Mouse (Mus musculus) T-helper 2 cell (primary cell): ENCODE results near the gene Nbea.
"Not testable (repeated sequence)": the region's sequence is repeated elsewhere in the genome, so short reads cannot be mapped to it uniquely, and the experiment has no call there.

Experiments used
- in situ Hi-C: fragments of 300-600 bp; cut with MboI, MseI; formaldehyde crosslinking; loops from one replicate; pipeline ENCODE4 v1.15.1; 2025; ENCODE audit warnings: high pct_unique_total_duplicates

The Nbea gene

DNA sequence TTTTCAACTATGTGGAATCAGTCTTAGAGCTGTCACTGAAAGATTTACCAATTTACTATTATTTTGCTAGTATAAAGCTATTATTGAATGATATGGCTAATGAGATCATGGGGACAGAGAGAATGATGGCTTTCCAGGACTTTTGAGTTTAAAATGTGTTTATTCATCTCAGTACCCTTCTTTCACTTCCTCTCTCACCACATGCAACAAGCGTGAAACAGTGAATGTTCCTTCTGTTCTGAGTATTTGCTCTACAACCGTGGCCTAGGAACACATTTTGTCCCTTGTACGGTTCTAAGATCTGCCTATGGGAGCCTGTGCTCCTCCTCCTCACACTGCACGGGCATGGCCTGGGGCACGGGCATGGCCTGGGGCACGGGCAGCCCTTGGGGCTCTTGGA, 516.5 kb downstream of the Nbea start:
- in situ Hi-C loops = no loop called here

DNA sequence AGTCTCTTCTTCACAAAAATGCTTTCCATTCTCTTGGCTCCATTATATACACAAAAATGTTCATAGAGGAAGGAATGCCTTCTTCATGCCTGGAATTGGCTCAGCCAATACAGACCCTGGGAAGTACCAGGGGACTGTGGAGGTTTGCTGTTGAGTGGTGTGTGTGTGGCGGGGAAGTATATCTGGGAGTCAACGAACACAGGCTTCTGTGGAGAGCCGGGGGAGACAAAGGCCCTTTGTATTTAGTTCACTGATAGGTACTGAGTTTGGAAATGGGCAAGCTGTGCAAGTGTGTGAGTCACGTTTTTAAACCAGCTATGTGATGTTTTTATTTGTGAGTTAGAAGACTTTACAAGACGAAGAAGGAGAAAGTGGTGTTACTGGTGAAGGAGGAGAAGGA, 517.6 kb downstream of the Nbea start:
- in situ Hi-C loops = no loop called here

DNA sequence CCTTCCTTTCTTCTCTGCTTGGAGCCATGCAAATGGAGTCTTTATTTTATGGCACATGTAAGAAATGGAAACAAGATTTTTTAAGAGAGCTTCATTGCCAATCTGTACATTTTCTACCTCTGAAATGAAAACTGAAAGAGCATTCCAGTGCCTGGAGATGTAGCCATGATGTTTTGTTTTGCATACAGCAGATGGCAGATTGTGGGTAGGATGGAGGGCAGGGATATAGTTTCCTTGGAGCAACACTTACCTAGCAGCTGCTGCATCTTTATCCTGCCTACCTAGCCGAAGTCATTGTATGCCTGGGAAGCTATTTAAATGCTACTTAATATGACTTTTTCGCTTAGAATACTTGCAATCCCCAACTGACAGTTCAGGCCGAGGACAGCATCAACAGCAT, 518.8 kb downstream of the Nbea start:
- in situ Hi-C loops = no loop called here

DNA sequence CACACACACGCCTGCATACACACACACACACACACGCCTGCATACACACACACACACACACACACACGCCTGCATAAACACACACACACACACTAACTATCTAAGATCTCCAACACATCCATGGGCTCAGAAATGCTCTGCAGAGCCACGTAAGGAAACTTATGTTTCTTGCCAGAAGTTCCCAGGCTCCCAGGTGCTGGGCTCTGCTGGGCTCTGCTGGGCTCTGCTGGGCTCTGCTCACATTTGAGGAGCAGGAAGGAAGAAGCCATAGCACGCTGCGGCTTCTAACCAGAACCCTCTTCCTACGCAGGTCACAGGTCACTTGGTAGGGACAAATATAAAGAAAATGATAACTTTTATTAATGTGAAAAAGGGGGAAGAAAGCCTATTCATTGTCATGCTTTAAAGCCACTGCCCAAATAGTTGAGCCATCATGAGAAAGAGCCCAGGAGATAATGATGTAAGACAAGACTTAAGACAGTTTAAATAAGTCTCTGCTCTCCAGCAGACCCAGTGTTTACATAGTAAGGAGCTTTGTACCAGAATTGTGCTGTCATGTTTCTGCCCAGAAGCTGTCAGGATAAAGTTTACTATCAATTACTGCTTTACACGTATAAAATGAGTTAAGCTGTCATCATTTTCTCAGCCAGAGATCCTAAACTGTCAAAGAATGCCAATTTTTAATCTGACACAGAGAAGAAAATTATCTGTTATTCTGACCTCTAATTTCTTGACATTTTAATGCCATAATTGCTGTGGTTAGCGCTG, 521.6 kb downstream of the Nbea start:
- in situ Hi-C loops = no loop called here

DNA sequence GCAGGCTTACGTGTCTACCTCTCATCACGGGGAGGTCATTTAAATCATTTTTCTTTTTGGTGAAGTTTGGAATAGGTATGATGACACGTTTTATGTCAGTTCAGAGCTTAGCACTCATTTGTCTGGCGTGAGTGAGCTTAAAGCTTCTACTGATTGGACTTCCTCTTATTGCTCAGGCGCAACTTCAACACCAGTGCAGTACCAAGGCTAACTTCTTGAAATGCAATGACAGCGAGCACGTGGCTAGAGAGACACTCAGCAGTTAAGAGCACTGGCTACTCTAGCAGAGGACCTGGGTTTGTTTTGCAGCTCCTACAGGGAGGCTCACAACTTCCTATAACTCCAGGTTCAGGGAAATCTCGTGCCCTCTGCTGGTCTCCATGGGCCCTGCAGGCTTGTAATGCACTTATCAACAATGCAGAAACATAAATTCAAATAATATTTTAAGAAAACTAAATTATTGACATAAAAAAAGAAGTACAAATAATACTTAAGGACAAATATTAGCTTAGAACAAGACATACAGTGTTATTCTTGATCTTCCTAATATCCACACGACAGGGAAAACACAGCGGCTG, 523.2 kb downstream of the Nbea start:
- in situ Hi-C loops = no loop called here

DNA sequence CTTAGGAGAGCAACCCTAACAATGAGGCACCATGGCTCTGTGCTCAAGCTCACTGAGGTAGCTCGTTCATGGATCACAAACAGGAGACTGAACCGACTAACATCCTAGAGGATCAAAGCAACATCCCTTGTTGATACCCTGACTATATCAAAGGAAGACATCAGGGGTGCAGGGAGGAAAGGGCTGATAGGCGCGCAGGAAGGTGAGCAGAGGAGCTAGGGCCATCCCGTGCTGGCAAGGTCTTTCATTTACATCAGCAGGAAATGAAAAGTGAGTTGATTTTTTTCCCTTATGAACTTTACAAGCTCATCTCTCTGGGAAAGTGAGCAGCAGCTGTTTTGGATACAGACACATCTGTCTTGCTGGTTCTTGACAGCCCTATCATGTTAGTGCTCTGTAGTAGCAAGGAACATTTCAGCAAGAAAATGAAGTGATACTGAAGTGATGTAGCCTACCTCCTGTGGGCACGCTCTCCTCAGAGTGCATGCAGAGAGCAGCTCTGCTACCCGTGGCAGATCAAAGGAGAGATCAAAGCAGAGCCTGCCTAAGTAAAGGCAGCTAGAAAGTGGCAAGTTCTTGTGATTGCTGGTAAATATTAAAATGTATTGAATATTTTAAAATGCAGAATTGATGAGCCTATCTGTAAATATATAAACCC, 523.8 kb downstream of the Nbea start:
- in situ Hi-C loops = no loop called here

DNA sequence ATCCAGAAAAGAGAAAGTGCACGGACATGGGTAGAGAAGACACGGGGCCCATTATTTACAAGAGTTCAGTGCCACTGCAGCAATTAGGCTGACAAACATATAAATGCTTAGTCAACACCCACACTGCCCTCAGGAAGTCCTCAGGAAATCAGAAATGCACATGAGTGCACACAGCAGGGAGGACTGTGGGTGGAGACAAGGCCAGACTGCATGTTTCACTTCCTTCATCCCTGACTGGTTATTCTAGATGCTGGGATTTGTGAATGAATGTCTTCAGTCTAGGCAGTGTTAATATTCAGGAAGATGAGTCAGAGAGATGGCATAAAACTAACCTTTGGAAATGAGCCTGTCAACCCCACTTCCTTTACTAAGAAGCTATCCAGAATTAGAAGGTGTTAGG, 531.2 kb downstream of the Nbea start:
- in situ Hi-C loops = no loop called here

DNA sequence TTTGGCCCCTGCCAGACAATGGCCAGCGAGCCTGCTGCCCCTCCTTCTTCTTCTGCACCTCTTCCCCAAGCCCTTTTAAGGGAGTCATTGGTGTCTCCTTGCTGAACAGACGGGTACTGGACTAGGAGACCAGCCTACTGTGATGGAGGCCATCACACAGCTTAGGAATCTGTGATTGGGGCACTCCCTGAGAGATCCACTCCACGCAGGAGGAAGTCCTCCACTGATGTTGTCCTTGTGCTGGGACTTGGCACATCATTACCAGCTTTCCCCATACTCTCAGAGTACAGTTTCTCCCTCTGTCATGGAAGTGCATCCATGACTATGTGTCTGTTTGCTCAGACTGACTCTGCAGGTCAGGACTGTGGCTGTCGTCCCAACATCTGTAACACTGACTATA, 531.6 kb downstream of the Nbea start:
- in situ Hi-C loops = no loop called here

DNA sequence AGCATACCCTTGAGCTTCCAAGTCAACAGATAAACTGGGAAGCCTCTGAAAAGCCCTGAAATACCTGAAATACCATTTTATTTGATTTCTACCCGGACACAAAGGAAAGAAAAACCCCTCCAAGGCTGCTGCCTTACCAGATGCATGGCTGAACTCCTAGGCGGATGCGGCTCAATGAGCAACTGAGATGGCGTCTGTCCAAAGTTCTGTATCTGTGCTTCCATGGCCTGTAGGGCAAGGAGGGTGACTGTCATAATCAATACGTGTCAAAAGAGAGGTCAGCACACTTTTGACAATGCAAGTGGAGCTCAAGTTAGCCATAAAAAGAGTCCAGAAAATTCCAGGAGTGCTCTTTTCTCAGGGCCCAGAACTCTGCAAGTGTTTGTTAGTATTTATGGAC, 534.0 kb downstream of the Nbea start:
- in situ Hi-C loops = loop anchor here (25.0 kb wide), 1 partner anchor 837 kb away; the partner anchor contains the start of gene Rfxap

DNA sequence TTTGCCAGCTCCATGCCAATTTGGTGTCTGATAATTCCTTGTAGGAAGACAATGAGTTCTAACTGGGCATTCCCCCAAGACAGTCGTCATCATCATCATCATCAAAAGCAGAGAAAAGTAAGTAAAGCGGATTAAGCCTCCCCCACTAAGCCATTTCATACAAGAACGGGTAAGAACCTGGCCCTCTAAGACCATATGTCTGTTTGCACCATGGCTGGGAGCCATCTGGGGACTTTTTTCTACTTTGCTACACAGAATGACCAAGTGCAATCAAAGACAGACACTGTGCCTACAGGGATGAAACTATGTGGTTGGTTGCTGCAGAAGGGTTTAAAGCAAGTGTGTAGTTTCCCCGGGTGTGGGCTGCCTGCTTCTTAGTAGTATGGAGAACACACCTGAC, 535.2 kb downstream of the Nbea start:
- in situ Hi-C loops = loop anchor here (25.0 kb wide), 1 partner anchor 836 kb away; the partner anchor contains the start of gene Rfxap

DNA sequence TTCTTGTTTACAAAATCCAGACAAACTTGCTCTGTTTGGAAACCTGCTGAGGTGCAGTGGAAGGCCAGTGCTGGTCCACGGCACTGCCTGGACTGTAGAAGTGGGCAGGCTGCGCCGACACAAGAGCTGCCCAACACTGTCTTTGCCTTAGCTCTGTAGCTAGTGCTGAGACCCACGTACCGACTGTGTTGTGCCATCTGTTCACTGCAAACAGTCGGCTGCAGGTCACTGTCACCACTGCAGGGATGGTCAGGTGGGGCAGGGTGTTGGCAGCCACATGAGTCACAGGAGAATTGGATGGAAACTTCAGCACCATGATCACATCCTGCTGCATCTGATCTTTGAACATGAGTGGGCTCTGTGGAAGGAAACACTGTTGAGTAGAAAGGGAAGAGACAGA, 536.3 kb downstream of the Nbea start:
- in situ Hi-C loops = loop anchor here (25.0 kb wide), 1 partner anchor 835 kb away; the partner anchor contains the start of gene Rfxap

DNA sequence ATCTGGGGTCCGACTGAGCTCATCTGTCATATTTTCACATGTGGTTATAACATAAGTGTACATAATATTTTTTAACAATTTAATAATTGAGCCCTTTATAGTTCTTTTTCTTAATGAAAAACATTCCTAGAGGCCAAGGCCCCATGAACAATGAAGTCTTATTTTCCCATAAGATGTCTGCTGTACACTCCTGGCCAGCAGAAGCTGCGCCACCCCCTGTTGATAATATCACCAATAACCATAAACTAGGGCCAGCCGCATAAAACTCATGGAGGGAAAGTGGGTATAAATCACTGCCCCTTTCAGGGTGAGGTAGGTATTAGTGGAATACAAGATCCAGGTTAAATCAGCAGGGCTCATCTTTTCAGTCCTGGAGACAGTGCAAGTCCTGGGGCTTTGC, 537.1 kb downstream of the Nbea start:
- in situ Hi-C loops = loop anchor here (25.0 kb wide), 1 partner anchor 834 kb away; the partner anchor contains the start of gene Rfxap

DNA sequence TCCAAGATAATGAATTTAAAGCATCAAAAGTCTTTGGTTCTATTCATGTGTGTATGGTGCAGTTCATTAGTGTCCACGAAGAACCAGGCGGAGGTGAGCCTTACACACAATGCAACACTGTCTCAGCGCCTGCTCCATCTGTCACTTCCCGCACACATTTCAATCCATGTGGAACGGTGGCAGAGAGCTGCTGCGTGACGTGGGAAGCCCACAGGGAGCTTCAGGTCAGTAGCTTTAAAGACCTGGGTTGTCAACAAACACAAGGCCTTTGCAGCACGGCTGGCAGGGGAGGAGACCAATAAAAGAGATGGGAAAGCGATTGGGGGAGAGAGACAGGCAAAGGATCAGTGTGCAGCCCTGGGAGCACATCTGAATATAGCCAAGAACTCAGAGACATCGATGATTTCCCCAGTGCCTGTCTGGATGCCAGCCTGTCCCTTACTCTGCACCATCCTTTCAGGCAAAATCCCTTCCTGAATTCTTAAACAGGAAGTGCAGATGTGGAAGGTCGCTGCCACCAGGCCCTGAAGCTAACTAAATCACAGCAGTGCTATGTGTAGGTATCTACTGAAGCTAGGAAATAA, 539.4 kb downstream of the Nbea start:
- in situ Hi-C loops = loop anchor here (25.0 kb wide), 1 partner anchor 832 kb away; the partner anchor contains the start of gene Rfxap

DNA sequence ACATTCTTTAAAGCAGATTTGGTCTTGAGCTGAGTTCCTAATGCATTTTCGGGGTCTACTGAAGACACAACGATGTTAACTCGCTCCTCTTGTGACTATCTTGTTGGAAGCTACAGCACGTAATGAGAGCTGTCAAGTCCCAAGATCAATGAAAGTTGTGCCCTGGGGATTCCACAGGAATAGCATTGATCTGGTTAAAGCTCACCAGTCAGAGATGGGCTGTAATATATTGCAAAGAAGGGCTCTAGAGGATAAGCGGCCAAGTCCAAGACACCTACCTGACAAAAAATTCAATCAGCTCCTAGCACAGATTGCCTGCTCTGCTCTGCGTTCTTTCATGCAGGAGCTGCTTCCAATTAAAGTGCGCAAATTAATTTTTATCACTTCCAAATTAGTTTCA, 545.8 kb downstream of the Nbea start:
- in situ Hi-C loops = loop anchor here (25.0 kb wide), 1 partner anchor 825 kb away; the partner anchor contains the start of gene Rfxap

DNA sequence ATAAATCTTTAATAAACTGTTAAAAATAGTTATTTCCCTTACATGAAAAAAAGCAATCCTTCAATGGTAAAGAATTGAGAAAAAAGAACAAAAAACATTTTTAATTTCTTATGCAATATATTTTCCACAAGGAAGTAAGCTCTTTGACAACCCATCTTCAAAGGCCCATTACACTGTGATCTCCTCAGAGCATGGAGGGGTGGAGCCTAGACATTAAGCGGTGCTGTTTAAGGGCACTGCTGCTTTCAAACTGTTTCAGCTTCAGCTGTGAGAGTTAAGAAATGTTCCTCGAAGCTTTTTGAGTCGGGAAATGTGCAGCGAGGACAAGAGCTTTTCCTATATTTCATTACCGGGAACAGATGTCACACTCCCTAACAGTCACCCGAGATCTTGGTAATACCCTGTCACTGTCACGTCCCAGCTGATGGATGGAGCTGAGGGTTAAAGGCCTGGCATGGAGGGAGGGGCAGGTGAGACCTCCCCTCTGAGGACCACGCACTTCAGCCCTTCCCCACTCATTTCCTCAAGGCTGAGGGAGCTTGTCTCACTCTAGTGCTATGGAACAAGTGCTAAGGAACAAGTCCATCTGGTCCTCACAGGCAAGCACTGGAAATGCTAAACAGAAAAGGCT, 547.8 kb downstream of the Nbea start:
- in situ Hi-C loops = loop anchor here (25.0 kb wide), 1 partner anchor 823 kb away; the partner anchor contains the start of gene Rfxap

DNA sequence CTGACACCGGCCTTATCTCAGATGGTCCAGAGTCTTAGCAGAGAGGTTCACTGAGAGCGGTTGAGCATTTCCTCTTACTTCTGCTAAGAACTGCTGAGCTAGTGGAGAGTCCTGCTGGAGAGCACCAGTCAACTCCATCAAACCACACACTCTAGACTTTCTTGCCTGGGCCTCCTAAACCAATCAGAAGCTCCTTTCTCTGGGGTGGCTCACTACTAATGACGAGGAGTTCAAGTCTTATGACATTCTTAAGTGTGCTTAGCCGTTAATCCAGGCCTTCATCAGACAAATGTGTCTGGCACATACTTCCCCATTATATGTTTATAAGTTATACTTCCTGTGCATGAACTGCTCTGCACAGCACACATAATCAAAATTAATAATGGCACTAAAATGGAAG, 556.4 kb downstream of the Nbea start:
- in situ Hi-C loops = loop anchor here (25.0 kb wide), 1 partner anchor 815 kb away; the partner anchor contains the start of gene Rfxap

DNA sequence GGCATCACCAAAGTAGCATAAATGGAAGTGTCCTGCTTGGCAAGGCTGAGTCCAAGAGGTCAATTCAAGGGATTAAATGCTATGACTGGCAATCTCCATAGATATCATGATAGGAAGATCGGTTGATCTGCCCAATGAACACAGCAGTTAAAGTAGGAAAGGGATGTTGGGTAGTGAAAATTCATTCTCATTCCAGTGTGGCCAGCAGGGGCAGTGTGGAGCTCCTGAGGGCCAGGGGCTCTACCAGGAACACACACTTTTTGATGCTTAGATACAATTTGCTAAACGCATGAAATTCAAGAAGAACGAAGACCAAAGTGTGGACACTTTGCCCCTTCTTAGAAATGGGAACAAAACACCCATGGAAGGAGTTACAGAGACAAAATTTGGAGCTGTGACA, 561.5 kb downstream of the Nbea start:
- in situ Hi-C loops = not testable (repeated sequence)

DNA sequence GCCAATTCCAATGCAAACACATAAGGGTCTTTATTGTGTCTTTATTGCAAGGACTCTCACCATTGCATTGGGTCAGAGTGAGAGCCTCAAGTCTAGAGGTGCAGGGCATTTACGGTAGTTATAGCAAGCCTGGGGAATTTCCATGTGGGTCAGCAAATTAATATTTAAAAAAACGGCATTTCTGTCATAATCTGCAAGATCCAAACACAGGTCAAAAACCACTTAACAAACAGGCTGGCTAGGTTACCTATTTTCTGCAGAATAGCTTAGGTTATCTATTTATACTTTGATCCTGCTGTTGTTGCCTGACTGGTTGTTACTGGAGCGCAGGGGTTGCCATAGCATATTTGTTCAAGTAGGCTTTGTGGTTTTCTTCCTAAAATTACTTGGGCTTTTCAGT, 565.1 kb downstream of the Nbea start:
- in situ Hi-C loops = no loop called here

DNA sequence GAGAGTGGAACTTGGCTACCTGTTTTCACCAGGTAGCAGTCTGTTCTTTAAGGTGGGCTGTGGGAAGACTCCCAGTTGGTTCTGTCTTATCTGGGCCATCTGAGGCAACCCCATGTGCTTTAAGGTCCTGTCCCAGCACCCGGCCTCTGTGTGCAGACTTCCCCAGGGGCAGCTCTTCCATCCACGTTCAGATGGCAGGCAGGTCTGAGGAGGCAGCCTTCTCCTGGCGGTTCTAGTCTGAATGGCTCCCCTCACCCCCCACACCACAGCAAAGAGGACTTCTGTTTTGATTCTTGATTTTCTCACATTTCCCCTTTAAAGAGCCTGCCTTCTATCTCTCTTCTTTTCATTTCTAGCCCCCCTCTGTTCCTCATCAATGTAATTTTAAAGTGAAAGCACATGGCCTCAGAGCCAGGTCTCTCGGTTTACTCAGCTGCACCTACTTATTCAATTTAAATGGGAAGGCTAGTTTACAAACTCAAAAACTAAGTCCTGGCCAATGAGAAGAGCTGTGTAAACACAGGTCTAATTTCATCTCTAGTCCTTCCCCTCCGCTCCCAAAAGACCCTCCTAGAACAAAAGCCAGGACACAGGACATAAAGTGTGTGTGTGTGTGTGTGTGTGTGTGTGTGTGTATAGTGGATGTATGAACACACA, 570.9 kb downstream of the Nbea start:
- in situ Hi-C loops = no loop called here

DNA sequence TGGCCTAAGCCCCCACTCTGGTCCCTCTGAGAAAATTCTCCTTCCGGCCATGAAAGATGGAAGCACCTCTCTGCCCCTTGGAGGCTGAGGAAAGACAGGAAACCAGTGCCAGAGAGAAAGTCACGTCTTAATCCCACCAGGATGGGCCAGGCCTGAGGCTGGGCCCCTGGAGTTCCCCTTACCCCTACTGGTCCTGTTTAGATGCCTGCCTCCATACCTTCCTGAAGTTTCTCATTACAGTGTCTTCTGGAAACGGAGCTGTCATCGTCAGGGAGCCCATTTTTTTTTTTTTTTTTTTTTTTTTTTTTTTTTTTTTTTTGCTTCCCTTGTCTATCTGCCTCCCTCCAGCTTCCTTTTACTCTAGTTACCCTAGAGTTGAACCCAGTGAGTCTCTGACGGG, 571.5 kb downstream of the Nbea start:
- in situ Hi-C loops = no loop called here

DNA sequence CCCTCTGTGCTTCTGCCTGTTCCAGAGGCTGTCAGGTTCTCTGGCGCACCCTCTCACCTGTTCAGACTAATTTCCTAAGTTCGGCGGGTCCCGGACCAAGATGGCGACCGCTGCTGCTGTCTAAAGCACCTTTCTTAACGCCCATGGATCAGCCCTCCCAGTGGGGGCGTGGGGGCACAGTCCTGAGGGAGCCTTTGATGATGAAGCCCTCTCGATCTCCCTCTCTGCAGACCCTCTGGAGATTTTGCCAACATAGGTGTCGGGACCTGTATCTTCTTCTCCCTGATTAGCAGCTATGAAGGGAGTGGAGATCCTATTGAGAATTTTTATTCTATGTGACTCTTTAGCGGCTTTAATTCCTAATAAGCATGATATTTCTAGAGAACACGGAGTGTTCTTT, 573.3 kb downstream of the Nbea start:
- in situ Hi-C loops = no loop called here
